Mouse (Mus musculus) small intestine, adult 2 months (tissue): ENCODE results near the gene Mcm8.

Experiments used
- CTCF ChIP-seq: fragments of 200-500 bp; IDR thresholded peaks from 2 replicates; pipeline ENCODE4 v1.5.1; 2012; ENCODE audit warnings: low read depth, mild to moderate bottlenecking, control low read depth, inconsistent platforms, low read length, moderate library complexity, mixed read lengths; ENCODE audit not compliant: insufficient replicate concordance, insufficient read length; ENCODE audit errors: extremely low read depth
- POLR2A ChIP-seq: fragments of 200-500 bp; IDR thresholded peaks from 2 replicates; pipeline ENCODE4 v1.6.1; 2012; ENCODE audit warnings: low read depth, mild to moderate bottlenecking, control low read depth, inconsistent platforms, low read length, moderate library complexity

- TF ChIP-seq POLR2A (no peak), CTCF (no peak)
Observed at GRCm38 (mm10) chr2:132802976-132803375, 13.0 kb upstream of the Mcm8 start.
